Mouse (Mus musculus): ENCODE data around the gene Dpp6. TPM values are rescaled to one million over a fixed set of nuclear protein-coding genes. Genes with fewer than 3 reads are reported as not detected.

The Dpp6 gene
- polyA plus RNA-seq, 1 experiment, result 8.2 TPM

DNA sequence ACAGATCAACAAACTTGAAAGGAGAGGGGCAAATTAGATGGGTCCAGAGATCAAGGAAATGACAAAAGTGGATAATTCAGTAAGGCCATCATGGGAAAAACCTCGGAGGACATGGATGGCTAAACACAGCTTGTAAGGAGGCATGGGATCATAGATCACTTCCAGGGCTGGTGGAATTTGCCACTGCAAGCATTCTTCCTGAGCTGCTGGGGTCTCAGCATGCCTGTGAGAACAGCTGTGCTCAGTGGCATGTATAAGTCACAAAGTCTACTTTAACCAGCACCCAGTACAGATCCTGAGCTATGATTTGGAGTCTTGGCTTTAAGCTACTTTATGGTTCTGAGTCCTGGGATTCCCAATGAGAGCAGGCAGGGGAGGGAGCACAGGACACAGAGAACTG, 246.9 kb downstream of the Dpp6 start:
- no peak for DNase-seq (ENCODE audit: low read depth)

GRCm38 (mm10) chr5:27066837-27067236, 249.8 kb downstream of the Dpp6 start:
- no peak for DNase-seq (ENCODE audit: low read depth)

- no peak for DNase-seq (ENCODE audit: low read depth)
These were observed 258.2 kb downstream of the Dpp6 start for GRCm38 (mm10) chr5:27075131-27075591.

DNA sequence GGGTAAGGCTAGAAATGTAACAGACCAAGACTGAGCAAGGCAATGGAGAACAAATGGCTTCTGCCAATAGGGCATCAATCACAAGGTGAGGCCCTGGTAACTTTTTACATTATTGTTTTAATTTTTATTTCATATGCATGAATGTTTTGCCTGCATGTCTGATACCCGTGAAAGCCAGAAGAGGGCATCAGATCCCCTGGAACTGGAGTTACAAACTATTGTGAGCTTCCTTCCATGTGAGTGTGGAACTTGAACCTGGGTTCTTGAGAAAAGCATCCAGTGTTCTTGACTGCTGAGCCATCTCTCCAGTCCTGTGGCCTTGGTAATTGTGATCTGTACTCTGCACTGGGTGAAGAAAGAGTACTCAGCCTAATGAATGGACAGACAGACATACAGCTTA, 259.0 kb downstream of the Dpp6 start:
- DNase-seq (ENCODE audit: low read depth), result no peak

DNA sequence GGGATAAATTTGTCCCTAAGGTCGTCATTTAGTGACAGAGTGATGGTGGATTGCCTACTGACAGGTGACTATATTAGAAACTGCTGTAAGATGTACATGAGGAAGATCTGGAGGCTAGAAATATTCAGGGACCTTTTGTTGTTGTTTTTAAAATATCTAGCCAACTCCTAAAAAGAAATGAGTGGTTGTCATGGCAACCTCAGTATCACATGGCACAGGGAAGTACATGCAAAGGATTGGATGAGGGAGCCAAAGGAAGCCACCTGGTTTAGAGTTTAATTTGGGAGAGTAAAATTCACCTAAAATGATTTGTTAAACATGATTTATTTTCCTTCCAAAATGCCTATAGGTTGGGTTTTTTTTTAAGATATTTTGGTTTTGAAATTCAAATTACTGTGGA, 260.8 kb downstream of the Dpp6 start:
- no peak for DNase-seq (ENCODE audit: low read depth)

GRCm38 (mm10) chr5:27081275-27081674, 264.3 kb downstream of the Dpp6 start:
- no peak for DNase-seq (ENCODE audit: low read depth)

- no peak for DNase-seq (ENCODE audit: low read depth)
These were observed 266.8 kb downstream of the Dpp6 start for GRCm38 (mm10) chr5:27083762-27084161.

DNA sequence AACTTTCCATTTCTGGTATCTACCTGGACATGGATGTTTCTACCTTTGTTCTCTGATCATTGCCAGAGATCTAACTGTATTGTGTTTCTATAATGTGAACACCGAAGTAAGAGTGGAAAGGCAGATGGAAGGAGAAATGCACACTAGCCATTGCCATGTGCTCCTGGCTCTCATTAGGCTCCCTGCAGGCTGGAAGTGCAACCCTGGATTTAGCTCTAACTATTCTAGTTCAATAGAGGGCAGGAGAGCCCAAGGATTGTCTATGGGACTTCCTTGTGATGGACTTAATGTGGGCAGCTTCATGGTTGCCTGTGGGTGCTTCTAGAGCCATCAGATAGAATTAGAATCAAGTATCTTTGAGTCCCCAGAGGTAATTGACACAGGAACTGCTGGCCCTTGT, 291.2 kb downstream of the Dpp6 start:
- no peak for DNase-seq (ENCODE audit: low read depth)

DNA sequence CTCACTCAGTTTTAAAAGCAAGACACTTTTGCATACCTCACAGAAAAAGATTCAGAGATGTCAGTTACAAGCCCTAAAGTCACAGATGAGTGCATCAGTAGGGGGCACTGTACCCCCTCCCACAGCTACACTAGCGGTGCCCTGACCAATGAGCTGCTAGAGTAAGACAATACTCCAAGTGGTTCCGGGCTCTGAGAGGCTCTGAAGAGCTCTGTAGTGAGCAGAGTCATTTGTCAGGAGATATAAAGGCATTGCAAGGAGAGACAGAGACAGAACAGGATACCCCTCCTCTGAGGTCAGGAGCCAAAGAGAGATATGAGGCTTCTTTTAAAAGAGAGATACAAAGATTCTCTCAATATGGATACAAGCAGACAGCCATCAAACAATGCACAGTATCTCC, 305.5 kb downstream of the Dpp6 start:
- DNase-seq (ENCODE audit: low read depth), result no peak

- no peak for DNase-seq (ENCODE audit: low read depth)
These were observed 305.9 kb downstream of the Dpp6 start for GRCm38 (mm10) chr5:27122944-27123343.

- no peak for DNase-seq (ENCODE audit: low read depth)
These were observed 309.0 kb downstream of the Dpp6 start for GRCm38 (mm10) chr5:27126034-27126433.

DNA sequence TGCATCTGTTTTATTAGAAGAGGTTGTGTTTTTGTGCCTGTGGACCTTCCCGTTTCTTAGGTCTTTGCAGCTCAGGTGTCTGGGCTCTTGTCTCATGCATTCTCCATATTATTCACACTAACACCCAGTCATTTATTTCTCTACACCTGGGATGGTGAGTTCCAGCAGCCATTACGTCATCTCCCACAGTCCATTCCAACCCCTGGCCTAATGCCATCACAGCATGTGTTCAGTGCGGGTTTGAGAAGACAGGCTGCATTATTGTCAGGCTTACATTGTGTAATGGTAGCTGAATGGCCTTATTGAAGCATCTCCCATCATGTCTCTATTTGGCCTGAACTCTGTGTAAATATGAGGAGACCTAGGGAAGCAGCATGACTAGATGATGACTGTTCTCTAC, 316.2 kb downstream of the Dpp6 start:
- no peak for DNase-seq (ENCODE audit: low read depth)

- DNase-seq (ENCODE audit: low read depth), result no peak
These were observed 317.5 kb downstream of the Dpp6 start for GRCm38 (mm10) chr5:27134436-27135005.

- DNase-seq (ENCODE audit: low read depth), result no peak
These were observed 330.5 kb downstream of the Dpp6 start for GRCm38 (mm10) chr5:27147397-27147945.

DNA sequence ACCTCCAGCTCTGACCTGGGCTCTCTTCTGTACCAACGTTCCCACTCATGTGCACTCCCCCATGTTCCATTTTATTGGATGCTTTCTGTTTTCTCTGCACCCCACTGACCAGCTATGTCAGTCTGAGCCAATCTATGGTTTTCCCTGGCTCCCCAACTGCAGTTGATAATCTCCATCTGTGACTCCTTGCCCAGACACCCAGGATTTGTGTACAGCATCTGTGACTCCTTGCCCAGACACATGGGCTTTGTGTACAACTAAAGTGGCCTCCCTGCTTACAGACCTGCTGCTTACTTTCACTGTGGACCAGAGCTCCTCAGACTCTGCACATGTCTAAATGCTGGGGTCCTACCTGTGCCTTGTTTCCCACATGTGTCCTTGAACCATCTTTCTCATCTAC, 334.0 kb downstream of the Dpp6 start:
- no peak for DNase-seq (ENCODE audit: low read depth)

GRCm38 (mm10) chr5:27155671-27156070, 338.7 kb downstream of the Dpp6 start:
- DNase-seq (ENCODE audit: low read depth), result no peak

GRCm38 (mm10) chr5:27156366-27156765, 339.4 kb downstream of the Dpp6 start:
- no peak for DNase-seq (ENCODE audit: low read depth)

DNA sequence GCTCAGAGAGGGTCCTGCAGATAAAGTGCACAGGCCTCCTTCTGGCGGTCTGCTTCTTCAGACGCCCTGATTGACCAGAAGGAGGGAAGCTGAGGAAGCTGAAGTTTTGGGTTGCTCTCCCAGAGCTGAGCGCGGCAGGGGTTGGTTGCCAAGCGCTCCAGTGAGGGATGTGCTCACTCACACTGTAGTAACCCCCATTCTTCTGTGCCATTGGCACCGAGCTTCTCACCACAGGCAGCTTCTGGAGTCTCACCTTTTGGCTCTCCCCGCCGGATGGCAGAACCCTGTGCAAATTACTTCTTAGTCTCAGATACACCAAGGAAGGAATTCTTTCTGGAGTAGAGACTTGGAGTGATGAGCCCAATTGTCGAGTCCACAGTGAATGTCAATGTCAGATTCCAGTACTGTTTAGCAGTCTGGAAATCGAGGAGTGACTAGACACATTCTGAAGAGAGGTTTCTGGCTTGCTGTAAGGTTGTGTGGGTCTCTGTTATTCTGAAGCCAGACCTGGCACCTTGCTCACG, 344.2 kb downstream of the Dpp6 start:
- DNase-seq (ENCODE audit: low read depth), result no peak

DNA sequence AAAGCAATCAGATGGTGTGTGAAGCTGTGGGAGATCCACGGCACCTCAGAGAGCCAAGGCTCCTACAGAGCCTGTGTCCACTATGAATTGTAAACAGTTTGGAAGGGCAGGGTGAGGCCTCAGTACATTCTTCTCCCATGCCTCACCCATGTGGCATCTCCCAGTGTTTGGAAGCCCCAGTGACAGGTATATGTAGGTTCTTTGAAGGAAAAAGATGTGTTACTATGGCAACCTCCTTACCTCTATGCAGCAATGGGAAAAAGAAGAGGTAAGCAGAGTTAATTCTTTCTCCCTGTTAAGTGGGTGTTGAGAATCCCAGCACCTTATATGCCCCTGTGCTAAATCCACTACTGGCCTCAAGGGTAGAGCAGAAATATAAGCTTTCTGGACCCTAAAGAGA, 351.5 kb downstream of the Dpp6 start:
- DNase-seq (ENCODE audit: low read depth), result no peak

DNA sequence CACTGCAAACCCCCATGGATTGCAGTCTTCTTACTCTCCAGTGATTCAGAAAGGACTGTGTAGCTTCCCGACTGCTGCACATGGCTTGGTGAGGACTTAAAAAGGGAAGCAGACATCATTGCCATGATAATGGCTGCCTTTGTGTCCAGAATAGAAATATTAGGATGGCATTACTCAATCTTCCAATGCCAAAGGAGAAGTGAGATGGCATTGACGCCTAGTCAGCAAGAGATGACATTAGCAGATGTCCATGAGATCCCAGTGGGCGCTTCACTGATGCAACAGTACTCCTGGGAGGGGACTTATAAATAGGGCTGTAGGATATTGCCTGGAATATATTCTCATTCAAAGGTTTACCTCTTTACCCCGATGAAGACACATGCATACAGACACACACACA, 368.0 kb downstream of the Dpp6 start:
- no peak for DNase-seq (ENCODE audit: low read depth)

- no peak for DNase-seq (ENCODE audit: low read depth)
These were observed 374.4 kb downstream of the Dpp6 start for GRCm38 (mm10) chr5:27191242-27191969.

- no peak for DNase-seq (ENCODE audit: low read depth)
These were observed 377.2 kb downstream of the Dpp6 start for GRCm38 (mm10) chr5:27194157-27194556.

GRCm38 (mm10) chr5:27194975-27195374, 378.0 kb downstream of the Dpp6 start:
- no peak for DNase-seq (ENCODE audit: low read depth)

All from gonadal fat pad, adult 2 months (tissue).